Mouse (Mus musculus) layer of hippocampus, postnatal 14 days (tissue): Measurements from ENCODE around the gene Rflna. TPM values are rescaled to one million over a fixed set of nuclear protein-coding genes. Genes with fewer than 3 reads are reported as not detected.

ENCODE experiments used
- DNase-seq, 2 experiments: peaks; one replicate each; pipeline ENCODE4 v3.0.0; 2021 to 2022; ENCODE audit warnings: low spot score in 2 of 2, mixed read lengths in 1 of 2
- total RNA-seq, 2 experiments: library from RNA; stranded (reverse); gene quantifications; 2 replicates each; pipeline ENCODE4 v1.2.3; 2021

Rflna gene
- total RNA-seq, 2 experiments from 2014 or later = 0.97 to 1.6 TPM

DNA sequence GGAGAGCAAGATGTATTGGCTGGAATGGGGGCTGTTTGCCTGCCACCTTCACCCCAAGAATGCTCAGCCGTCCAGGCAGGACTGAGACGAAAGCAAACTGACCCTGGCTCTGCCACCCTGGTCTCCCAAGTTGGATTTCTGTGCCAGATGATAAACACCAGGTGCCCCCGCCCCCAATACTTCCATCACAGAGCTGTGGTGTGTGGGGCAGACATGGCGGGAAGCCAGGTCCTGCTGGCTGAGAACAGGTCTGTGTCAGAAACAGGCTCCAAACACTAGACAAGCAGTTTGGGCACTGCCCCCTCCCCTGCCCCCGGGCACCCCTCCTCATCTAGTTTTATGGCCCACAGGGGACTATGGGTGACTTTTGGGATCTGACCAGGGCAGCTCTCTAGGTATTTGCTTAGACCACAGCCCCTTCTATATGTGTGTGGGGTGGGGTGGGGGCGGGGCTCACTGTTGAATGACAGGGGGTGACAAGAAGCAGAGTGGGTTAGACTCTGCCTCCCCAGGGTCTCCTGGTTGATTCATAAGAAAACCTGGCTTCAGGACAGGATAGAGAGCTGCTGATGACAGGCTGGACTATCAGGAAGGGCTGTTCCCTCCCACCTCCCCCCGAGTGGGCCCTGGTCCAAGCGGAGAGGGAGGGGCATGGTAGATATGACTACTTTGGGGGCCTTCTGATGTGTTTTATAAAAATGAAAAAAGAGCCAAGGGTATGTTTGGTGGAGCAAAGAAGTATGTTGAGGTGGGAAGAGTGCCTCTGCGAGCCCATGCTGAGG lies 3.0 kb downstream of the Rflna start:
- no peak for DNase-seq

DNA sequence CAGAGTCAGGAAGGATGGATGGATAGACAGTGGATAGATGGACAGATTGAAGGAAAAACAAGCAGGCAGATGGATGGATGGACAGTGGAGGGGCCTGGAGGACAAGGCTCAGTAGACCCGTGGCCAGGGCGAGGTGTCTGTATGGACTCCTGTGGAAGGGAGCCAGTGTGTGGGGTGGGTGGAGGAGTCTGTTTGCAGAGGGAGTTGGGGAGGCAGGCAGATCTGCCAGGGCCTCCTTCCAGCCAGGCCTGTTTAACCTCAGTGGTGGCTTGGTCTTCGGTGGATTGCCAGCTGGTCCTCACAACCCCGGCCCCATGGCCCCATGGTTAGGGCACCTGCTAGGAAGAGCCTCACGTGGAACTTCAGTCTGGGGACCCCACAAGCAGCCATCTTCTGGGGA lies 3.9 kb downstream of the Rflna start:
- no peak for DNase-seq

DNA sequence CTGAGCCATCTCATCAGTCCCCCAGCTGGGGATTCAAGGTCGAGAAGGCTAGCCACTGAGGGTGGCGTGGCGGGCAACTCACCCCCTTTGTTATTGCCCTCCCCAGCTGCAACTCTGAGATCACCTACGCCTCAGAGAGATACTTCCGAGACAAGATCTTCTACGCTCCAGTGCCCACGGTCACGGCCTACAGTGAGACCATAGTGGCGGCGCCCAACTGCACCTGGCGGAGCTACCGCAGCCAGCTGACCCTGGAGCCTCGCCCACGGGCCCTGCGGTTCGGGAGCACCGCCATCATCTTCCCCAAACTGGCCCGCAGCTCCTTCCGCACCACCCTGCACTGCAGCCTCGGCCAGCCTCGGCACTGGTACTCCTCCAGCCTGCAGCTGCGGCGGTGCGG lies 8.1 kb downstream of the Rflna start:
- no peak for DNase-seq

DNA sequence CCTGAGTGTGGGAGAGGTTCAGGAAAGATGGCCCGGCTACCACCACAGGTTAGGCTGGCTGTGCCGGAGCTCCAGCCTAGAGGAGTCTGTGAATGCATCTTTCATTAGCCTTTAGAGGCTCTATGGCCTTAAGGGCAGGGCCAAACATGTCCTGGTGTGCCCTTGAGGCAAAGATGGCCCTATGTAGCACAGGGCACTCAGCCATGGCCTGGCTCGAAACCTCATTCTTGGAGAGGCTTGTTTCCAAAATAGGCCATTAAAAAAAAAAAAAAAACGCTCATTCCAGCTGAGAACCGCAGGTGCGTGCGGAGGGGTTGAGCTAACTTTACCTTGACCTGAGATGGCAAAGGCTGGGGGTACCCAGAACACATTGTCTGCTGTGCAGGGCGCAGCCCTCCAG lies 8.6 kb downstream of the Rflna start:
- DNase-seq = no peak

DNA sequence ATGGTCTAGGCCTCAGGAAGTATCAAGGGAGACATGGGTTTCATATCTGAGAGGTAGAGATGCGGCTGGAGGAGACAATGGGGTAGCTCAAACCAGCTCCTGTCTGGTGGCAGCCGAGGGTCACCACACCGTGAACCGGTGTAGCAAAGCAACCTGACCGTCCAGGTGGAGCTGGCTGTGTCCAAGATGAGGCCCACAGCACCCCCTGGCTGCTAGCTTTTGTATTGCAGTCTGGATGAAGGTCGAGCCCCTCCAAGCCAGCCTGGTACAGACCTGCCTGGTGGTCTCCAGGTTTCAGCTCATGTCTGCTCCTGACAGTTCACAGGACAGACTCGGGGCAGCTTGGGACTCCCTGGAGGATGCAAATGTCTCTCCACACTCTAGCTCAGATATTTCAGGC lies 11.5 kb downstream of the Rflna start:
- DNase-seq = peak; percentile 59 to 64

DNA sequence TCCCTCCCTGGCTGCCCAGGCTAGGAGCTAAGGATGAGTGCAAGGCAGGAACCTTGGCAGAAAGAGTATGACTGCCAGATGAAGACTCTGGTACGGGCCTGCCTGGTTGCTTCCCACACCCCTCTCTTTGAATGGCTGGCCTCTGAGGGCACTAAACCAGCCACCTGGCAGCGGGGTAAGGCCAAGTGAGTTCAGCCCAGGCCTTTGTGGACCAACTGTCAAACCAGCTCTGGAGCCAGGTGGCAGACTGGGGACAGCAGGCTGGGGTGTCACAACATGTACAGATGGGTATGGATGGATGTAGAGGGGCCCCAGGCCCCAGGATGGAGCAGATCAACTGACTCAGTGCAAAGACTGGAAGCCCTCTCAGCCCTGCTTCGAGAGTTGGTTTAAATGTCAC lies 12.0 kb downstream of the Rflna start:
- no peak for DNase-seq

DNA sequence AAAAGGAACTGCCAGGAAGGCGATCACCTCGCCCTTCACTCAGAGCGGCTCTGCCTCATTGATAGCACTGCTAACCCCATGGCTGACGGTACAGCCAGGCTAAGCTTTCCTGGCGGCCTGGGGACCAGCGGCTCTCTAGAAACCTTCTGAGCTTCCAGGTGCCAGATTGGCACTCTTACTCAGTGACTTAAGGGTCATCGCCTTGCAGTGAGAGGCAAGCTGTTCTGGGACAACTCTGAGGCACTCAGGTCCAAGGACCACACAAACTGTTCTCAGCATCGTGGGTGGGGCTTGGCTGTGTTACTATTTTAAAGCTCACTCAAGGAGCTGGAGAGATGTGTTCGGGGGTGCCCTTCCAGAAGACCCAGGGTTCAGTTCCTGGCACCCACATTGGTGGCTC lies 12.6 kb downstream of the Rflna start:
- no peak for DNase-seq

DNA sequence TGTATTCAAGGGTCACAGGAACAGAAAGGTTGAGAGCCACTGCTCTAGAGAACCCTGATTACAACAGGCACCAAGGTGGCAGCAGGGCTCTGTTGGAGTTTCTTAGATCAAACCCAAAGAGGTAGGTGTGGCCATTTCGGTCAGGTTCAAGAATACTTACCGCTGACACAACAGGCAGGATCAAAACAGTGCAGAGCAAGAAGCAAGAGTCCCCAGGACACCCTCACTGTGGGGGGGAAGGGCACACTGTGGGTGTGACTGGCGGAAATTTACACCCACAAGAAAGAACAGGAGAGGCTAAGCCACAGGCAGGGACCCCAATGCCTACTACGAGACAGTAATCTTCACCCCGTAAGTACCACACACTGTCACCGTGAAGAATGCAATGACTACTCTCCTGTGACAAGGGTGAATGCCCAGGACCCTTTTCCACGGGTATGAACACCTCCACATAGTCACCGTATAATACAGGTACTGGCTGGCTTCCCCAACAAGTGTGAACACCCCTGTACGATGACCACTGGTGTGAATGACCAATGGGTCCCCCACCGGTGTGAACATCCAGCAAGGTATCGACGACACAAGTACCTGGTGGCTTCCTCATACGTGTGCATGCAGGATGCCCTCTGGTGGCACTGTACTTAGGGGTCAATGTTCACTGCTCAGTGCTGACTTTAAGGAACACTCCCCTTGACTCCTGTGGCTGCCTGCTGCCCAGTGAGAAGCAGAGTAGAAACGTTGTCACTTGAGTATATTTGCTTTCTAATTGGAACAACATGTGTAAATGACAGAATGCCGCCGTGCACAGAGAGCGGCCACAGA lies 13.6 kb downstream of the Rflna start:
- DNase-seq = no peak

DNA sequence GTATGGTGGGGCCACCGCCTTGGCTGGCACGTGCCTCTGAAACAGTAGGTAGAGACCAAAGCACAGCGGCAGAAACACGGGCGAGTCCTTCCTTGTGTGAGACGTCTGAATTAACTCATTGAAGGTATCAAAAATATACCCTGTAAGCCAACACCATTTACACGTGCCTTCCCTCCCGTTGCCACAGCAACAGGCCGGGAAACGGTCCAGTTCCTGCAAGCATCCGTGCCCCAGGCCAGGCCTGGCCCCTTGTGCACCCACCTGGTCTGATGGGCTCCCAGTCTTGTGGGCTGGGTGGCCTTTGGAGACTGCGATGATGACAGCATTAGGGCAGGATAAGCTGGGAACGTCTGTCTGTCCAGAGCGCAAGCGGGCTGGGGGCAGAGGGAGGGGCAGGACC lies 14.3 kb downstream of the Rflna start:
- DNase-seq = no peak

DNA sequence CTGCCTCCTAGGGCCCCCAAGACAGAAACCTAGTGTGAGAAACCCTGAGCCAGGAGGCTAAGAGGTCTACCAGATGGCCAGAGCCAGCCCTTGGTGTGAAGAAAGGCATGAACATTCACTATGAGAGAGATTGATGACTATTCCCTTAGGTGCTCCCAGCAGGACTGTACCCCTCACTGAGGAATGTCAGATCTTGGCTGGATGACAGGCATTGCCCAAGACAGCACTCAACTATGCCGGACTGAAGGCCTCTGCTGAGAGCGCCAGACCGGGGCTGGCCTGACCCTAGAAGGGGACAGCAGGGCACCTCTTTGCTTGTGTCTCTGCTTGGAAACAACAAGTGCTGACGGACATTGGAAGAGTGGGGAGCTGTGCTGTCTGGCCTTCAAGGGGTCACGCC lies 16.1 kb downstream of the Rflna start:
- no peak for DNase-seq

DNA sequence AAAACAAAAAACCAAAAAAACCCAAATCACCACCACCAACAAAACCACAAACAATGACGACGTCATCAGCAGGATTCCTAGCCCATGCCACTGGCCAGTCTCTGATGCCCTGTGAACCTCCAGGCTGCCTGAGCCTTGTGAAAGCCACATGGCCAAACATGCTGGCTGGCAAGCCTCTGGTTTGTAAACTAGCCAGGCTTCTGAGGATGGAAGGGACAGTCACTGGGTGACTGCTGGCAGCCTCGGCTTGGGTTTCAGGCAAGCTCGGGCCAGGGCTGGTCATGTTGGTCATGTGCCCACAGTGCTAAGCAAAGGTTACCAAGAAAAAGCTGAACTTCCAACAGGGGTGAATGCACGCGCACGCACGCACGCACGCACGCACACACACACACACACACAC lies 18.3 kb downstream of the Rflna start:
- peak in 1 of 2 experiments; percentile 60 for DNase-seq

DNA sequence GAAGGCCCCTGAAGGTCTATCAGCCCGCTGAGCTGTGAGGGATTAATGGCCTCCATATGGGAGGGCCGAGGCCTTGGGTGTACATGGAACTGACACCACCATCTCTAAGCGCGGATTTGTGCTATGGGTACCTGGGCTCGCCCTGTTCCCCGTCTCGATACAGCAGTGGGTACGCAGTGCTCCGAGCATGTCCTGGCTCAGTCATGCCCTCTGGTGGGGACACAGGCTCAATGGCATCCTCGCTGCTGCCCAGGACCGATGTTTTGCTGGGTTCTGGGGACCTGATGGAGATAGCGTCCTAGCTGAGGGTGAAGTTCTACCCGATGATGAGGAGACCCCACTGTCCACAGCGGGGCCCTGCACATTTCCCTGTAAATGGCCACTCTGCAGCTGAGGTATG lies 21.0 kb downstream of the Rflna start:
- DNase-seq = no peak

DNA sequence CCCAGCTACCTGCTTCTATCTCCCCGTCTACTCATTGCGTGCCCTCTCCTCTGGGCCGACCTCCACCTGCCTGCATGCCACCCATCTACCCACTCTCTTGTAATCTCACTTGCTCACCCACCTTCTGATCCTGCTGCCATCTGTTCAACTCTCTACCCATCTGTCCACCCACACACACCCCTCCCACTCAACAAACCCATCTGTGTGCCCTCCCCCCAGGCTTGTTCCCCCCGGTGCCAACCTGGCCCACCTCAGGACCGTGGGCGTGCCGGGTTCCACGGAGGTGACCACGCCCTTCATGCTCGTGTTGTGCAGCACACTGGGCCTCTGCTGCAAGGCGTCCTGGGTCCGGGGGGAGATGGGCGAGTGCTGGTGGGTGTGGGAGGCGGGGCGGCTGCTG lies 25.4 kb downstream of the Rflna start:
- peak; percentile 47 to 70 for DNase-seq

DNA sequence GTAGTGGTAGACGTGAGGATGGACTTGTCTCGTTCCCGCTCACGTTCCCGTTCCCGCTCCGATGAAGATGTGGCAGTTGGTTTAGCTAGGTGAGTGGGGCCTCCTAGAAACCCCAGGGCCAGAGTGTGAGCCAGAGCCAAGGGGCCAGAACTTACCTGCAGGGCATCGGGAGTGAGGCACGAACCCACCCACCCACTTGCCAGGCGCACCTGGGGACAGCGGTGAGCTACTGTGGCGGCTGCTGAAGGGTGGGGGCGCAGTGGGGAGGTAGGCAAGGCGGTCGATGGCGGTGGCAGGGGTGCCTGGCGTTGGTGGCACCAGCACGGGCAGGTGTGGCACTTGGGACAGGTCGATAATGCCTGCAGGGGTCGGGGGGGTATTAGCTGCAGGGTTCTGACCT lies 25.9 kb downstream of the Rflna start:
- no peak for DNase-seq

DNA sequence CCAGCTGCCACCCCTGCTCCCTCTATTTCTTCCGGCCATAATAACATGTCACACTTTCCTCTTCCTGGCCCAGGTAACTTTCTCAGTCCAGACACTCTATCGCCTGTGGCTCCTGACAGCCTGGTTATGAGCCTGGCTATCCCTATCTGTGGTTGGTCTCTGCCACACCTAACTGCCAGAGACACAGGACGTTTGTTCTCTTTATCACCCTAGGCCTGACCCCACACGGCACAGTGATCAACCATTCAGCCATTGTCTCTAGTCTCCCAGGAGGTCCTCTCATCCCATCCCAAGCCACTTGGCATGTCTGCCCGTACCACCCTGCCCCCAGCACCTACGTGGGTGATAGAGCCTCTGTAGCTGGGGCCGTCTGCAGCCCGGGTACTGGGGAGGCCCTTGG lies 33.5 kb downstream of the Rflna start:
- no peak for DNase-seq

DNA sequence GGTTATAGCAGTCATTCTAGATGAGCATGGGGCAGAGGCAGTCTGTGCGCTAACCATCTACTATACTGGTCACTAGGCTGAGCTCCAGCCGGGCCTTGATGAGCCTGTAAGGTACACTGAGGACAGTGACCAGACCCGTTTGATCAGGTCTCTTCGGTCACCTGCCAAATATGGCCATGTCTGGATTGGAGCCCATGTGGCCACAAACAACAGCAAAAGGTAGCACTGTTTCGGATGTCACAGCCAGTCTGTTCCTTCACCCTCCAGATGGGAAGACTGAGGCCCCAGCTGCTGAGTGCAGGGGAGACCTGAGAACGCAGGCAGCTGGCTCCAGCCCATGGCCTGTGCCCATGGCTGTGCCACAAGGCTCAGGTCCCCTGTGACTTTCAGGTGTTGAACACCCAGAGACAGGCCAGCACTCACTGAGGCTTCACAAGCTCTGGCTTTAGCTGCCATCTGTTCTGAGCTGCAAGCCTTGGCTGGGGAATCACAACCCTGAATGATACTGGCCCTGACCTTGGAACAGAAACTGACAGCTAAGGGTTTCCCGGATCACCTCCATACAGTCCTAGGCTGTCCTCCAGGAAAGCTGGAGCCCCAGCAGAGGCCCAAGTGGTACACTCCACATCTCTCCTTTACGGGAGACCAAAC lies 36.5 kb downstream of the Rflna start:
- no peak for DNase-seq

DNA sequence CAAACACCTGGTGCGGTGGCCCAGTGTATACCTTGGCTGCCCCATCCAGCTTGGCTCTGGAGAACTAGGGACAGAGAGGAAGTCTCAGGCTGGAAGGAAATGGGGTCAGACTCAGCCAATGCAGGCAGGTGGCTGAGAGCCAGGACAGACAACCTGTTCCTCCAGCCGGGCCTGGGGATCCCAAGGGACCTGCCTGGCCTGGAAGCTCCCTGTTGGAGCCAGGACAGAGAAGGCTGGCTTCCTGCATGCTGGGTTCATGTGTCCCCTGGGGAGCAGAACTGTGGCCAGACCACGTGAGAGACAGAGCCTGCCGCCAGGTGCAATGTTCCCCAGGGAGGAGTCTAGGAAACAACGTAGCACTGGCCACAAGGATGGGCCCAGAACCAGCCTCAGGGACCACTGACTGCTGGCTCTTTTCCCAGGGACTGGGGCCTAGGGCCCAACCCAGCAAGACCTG lies 37.1 kb downstream of the Rflna start:
- no peak for DNase-seq

DNA sequence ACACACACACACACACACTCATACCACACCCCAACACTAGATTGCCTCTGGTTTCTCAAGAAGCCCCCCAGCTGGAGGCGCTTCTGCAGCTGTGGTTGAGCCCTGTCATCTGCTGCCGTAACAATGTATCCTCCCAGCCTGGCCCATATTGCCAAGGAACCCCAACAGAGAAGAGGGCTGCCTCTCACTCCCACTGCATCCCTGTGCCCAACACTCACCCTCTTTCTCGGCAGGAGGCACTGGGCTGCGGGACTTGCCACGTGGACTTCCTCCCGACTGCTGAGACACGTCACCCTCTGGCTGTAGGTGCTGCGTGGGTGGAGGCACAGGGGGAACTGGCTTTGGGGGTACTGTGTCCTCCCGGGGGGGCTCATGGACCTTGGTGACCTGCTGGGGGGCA lies 38.6 kb downstream of the Rflna start:
- DNase-seq = no peak

DNA sequence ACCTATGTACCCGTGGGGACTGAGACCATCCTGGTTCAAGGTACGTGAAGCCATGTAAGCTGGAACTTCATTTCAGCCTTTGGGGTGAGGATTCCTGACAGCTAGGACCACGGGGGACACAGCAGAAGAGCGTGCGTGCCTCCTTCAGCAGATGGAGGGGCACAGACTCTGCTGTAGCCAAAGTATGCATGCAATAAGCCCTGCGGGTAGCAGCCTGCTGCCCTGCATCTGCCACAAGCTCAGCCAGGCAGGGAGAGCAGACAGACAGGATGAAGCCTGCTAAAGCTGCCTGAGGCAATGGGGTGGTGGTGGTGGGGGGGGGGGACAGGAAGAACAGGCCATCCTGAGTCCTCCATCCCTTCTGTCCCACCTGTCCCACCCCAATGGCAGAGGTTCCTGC lies 40.4 kb downstream of the Rflna start:
- DNase-seq = no peak

DNA sequence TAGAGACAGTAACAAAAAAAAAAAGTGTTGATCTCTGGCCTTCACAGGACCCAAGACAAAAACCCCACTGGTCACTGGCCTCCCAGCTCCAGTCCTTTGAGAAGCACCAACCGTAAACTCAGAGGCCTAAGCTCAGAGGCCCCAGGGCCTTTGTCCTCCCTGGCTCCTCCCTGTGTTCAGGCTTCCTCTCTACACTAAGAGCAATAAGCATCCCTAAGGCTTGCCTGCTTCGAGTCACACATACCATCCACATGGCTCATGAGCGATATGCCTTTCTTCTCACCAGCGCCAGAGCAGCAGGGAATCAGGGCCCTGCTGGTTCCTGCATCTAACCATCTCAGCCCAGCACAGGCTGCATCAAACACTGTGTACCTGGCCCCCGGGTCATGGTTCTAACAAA lies 42.2 kb downstream of the Rflna start:
- DNase-seq = no peak

DNA sequence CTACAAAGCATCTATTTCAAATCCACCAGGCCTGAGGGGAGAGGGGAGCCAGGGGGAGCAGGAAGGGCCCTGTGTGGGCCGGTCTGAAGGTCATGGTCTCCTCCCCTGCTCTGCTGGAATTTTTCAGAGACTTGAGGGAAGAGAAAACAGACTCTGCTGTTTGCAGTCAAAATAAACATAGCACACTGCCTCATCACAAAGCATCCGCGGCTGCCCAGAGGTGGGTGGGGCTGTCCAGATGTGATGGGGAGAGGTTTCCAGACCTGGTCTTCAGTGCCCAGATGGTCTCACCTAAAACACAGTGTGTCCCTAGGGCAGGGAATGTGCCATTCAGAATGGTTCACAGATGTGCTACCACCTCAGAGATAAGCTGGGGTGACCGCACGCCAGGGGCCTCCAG lies 43.4 kb downstream of the Rflna start:
- no peak for DNase-seq

DNA sequence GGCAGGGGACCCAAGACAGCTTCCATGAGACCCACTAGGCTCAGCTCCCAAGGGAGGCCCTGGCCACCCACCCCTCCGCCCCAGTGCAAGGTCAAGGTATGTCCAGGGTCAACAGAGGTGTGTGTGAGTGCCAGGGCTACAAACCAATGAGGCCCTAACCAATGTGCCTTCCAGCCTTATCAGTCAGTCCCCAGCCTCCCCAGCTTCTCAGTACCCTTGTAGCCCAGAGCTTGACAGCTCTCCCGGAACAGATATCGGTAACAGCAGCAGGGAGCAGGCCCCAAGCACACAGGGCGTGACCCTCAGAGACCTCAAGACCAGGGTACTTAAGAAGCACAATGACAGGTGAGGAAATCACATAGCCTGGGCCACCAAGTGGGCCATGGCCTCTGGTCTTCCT lies 46.5 kb downstream of the Rflna start:
- DNase-seq = no peak
